Mouse (Mus musculus) neural tube, embryonic 11.5 days (tissue): ENCODE measurements around the gene Lrrc2. TPM values are rescaled to one million over a fixed set of nuclear protein-coding genes. Genes with fewer than 3 reads are reported as not detected.

ENCODE experiments used
- microRNA-seq: library from miRNA; unstranded; fragments of <30 nt; microRNA quantifications from one replicate; pipeline ENCODE4, GENCODE M21; 2016
- polyA plus RNA-seq: library from polyadenylated mRNA; unstranded; fragments of >200 nt; fragmentation: Nextera tagmentation; extraction: Ambion mirVana; gene quantifications from 2 replicates; pipeline ENCODE4 v1.2.1, GENCODE M21; 2014

Lrrc2 gene
- polyA plus RNA-seq, 1 experiment from 2014 or later, result 0.15 TPM

Small RNA genes within 50 kb of the gene (microRNA-seq; reads per million reads assigned to microRNA genes)
- not detected for gene Gm24269

Other genes with a start within 250 kb of the Lrrc2 start
- gene Myl3, start 209.7 kb upstream of the Lrrc2 start, polyA plus RNA-seq, result 2.9 and 5.3 TPM in 2 replicates
- gene Pth1r, start 204.4 kb upstream of the Lrrc2 start, polyA plus RNA-seq, result 33.7 and 36.2 TPM in 2 replicates
- not detected in 2 replicates for gene Prss42, start 153.4 kb upstream of the Lrrc2 start, polyA plus RNA-seq
- not detected in 2 replicates for gene Prss44, start 137.6 kb upstream of the Lrrc2 start, polyA plus RNA-seq
- gene Prss43, start 124.9 kb upstream of the Lrrc2 start, polyA plus RNA-seq, result 0.14 TPM in 1 of 2 replicates, not detected in the other
- gene Prss45, start 117.0 kb upstream of the Lrrc2 start, polyA plus RNA-seq, result 0.20 TPM in 1 of 2 replicates, not detected in the other
- gene Prss46, start 107.0 kb upstream of the Lrrc2 start, polyA plus RNA-seq, result not detected in 2 replicates
- gene Prss50, start 93.6 kb upstream of the Lrrc2 start, polyA plus RNA-seq, result not detected in 2 replicates
- 1.1 and 1.4 TPM in 2 replicates for gene Als2cl, start 71.7 kb upstream of the Lrrc2 start, polyA plus RNA-seq
- gene Tmie, start 71.4 kb upstream of the Lrrc2 start, polyA plus RNA-seq, result 0.32 and 0.70 TPM in 2 replicates
- not detected in 2 replicates for gene Fam240a, start 34.7 kb upstream of the Lrrc2 start, polyA plus RNA-seq
- not detected in 2 replicates for gene Tdgf1, start 5.4 kb upstream of the Lrrc2 start, polyA plus RNA-seq
- 0.09 TPM in 1 of 2 replicates, not detected in the other for gene Rtp3, start 39.0 kb downstream of the Lrrc2 start, polyA plus RNA-seq
- 0.19 TPM in 1 of 2 replicates, not detected in the other for gene Ltf, start 67.7 kb downstream of the Lrrc2 start, polyA plus RNA-seq
- 0.54 and 1.6 TPM in 2 replicates for gene Ccrl2, start 106.0 kb downstream of the Lrrc2 start, polyA plus RNA-seq
- 50.8 and 51.3 TPM in 2 replicates for gene Lrrfip2, start 166.0 kb downstream of the Lrrc2 start, polyA plus RNA-seq